Mouse (Mus musculus): ENCODE measurements at regions not wholly inside any gene's neighbourhood (a gene's known extent, or its start where the extent isn't known, plus 50 kb on each side); places are given as distances from the start of the nearest gene placed in this dataset.

DNA sequence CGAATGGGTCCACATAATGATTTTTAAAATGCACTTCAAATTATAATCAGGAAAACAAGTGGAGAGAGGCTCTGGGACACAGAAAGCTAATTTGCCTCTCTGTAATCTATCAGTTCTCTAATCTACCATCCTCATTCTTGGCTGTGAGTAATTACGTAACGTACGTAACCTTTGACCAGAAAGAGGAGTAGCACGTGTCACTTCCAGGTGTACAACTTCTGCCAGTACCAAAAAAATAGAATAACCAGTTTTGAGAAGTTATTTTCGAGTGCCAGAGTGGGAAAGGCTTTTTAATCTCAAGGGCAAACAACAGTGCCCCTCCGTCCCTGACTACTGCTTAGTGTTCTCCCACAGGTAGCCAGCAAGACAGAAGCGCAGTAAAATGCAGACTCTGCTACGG lies 69.2 kb upstream of the Cited2 start:
- H3K36me3 ChIP-seq (ENCODE audit: control insufficient read depth, insufficient read depth, low read length), result no peaks in the 10 kb centered on the region
- H3K27ac ChIP-seq (ENCODE audit: insufficient read depth, low read depth, low read length), result peak overlapping the region; percentile 52
- no peak overlapping the region for H3K4me3 ChIP-seq (ENCODE audit: insufficient read depth, low read depth, low read length)
- no peak for TF ChIP-seq CTCF (conservative IDR thresholded peaks at IDR 0.05; ENCODE audit: insufficient read depth, insufficient read length, low read depth, low read length)
- TF ChIP-seq POLR2A (IDR thresholded peaks at IDR 0.05; ENCODE audit: low read depth, low read length), result no peak
- WGBS, result 60% methylated on average over 9 of the region's 9 CpGs
- H3K27me3 ChIP-seq (replicated peaks; ENCODE audit: control insufficient read depth, insufficient read depth, low read length), result no peaks in the 10 kb centered on the region
- H3K4me1 ChIP-seq (ENCODE audit: control insufficient read depth, insufficient read depth, low read length), result peaks cover 7% of the 10 kb centered on the region; the same call in 1 of the 2 replicates
- DNase-seq, result peak; percentile 65

- TF ChIP-seq POLR2A (IDR thresholded peaks at IDR 0.05; ENCODE audit: low read depth, low read length), result no peak
- no peak for TF ChIP-seq CTCF (conservative IDR thresholded peaks at IDR 0.05; ENCODE audit: insufficient read depth, insufficient read length, low read depth, low read length)
- no peaks in the 10 kb centered on the region for H3K27me3 ChIP-seq (replicated peaks; ENCODE audit: control insufficient read depth, insufficient read depth, low read length)
- DNase-seq, result no peak
- H3K27ac ChIP-seq (ENCODE audit: insufficient read depth, low read depth, low read length), result no peak overlapping the region
- no peaks in the 10 kb centered on the region for H3K36me3 ChIP-seq (ENCODE audit: control insufficient read depth, insufficient read depth, low read length)
- no peak overlapping the region for H3K4me3 ChIP-seq (ENCODE audit: insufficient read depth, low read depth, low read length)
- WGBS, result 80% methylated on average over 2 of the region's 2 CpGs
- peaks cover 9% of the 10 kb centered on the region; the same call in 1 of the 2 replicates for H3K4me1 ChIP-seq (ENCODE audit: control insufficient read depth, insufficient read depth, low read length)
These were observed 68.6 kb upstream of the Cited2 start for GRCm38 (mm10) chr10:17654308-17654858.

GRCm38 (mm10) chr10:17655459-17656051 lies 67.5 kb upstream of the Cited2 start:
- no peak for TF ChIP-seq CTCF (conservative IDR thresholded peaks at IDR 0.05; ENCODE audit: insufficient read depth, insufficient read length, low read depth, low read length)
- no peak for TF ChIP-seq POLR2A (IDR thresholded peaks at IDR 0.05; ENCODE audit: low read depth, low read length)
- Histone ChIP-seq H3K27ac (ENCODE audit: insufficient read depth, low read depth, low read length) (no peak overlapping the region), H3K36me3 (ENCODE audit: control insufficient read depth, insufficient read depth, low read length) (no peaks in the 10 kb centered on the region), H3K27me3 (replicated peaks; ENCODE audit: control insufficient read depth, insufficient read depth, low read length) (no peaks in the 10 kb centered on the region), H3K4me1 (ENCODE audit: control insufficient read depth, insufficient read depth, low read length) (peaks cover 9% of the 10 kb centered on the region; the same call in 1 of the 2 replicates), H3K4me3 (ENCODE audit: insufficient read depth, low read depth, low read length) (no peak overlapping the region)
- WGBS, result 53% methylated on average over 10 of the region's 10 CpGs
- DNase-seq, result no peak

DNA sequence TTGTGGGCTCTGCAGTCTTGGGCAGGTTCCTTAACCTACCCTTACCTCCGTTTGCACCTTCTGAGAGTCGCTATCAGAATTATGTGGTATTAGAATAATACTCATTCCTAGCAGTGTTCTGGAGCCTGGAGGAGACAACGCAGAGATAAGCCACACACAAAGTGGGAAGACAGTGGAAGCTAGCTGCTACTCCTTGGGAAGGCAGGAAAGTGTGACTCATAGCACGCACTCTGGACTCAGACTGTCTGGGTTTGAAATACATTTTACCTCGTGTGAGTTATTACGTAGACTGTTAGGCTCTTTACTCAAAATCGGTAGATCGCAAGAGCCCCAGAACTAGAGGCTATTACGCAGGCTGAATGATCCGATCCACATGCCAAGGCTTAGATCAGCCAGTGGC lies 66.7 kb upstream of the Cited2 start:
- H3K27me3 ChIP-seq (replicated peaks; ENCODE audit: control insufficient read depth, insufficient read depth, low read length), result no peaks in the 10 kb centered on the region
- no peak for DNase-seq
- 45% methylated on average over 10 of the region's 10 CpGs for WGBS
- no peak overlapping the region for H3K4me3 ChIP-seq (ENCODE audit: insufficient read depth, low read depth, low read length)
- H3K4me1 ChIP-seq (ENCODE audit: control insufficient read depth, insufficient read depth, low read length), result peaks cover 7% of the 10 kb centered on the region; the same call in 1 of the 2 replicates
- no peak overlapping the region for H3K27ac ChIP-seq (ENCODE audit: insufficient read depth, low read depth, low read length)
- no peak for TF ChIP-seq POLR2A (IDR thresholded peaks at IDR 0.05; ENCODE audit: low read depth, low read length)
- TF ChIP-seq CTCF (conservative IDR thresholded peaks at IDR 0.05; ENCODE audit: insufficient read depth, insufficient read length, low read depth, low read length), result no peak
- H3K36me3 ChIP-seq (ENCODE audit: control insufficient read depth, insufficient read depth, low read length), result no peaks in the 10 kb centered on the region

- H3K27ac ChIP-seq (ENCODE audit: insufficient read depth, low read depth, low read length), result no peak overlapping the region
- no peaks in the 10 kb centered on the region for H3K36me3 ChIP-seq (ENCODE audit: control insufficient read depth, insufficient read depth, low read length)
- WGBS, result 35% methylated on average over 8 of the region's 8 CpGs
- peaks cover 5% of the 10 kb centered on the region; the same call in 1 of the 2 replicates for H3K4me1 ChIP-seq (ENCODE audit: control insufficient read depth, insufficient read depth, low read length)
- TF ChIP-seq CTCF (conservative IDR thresholded peaks at IDR 0.05; ENCODE audit: insufficient read depth, insufficient read length, low read depth, low read length), result no peak
- no peak for TF ChIP-seq POLR2A (IDR thresholded peaks at IDR 0.05; ENCODE audit: low read depth, low read length)
- no peak overlapping the region for H3K4me3 ChIP-seq (ENCODE audit: insufficient read depth, low read depth, low read length)
- H3K27me3 ChIP-seq (replicated peaks; ENCODE audit: control insufficient read depth, insufficient read depth, low read length), result no peaks in the 10 kb centered on the region
- DNase-seq, result no peak
These were observed 66.0 kb upstream of the Cited2 start for GRCm38 (mm10) chr10:17656872-17657482.

- Histone ChIP-seq H3K36me3 (ENCODE audit: control insufficient read depth, insufficient read depth, low read length) (no peaks in the 10 kb centered on the region), H3K27ac (ENCODE audit: insufficient read depth, low read depth, low read length) (no peak overlapping the region), H3K27me3 (replicated peaks; ENCODE audit: control insufficient read depth, insufficient read depth, low read length) (no peaks in the 10 kb centered on the region), H3K4me1 (ENCODE audit: control insufficient read depth, insufficient read depth, low read length) (peaks cover 5% of the 10 kb centered on the region; the same call in 1 of the 2 replicates), H3K4me3 (ENCODE audit: insufficient read depth, low read depth, low read length) (no peak overlapping the region)
- 92% methylated on average over 9 of the region's 9 CpGs for WGBS
- TF ChIP-seq POLR2A (IDR thresholded peaks at IDR 0.05; ENCODE audit: low read depth, low read length), result no peak
- TF ChIP-seq CTCF (conservative IDR thresholded peaks at IDR 0.05; ENCODE audit: insufficient read depth, insufficient read length, low read depth, low read length), result no peak
- DNase-seq, result no peak
These were observed 63.4 kb upstream of the Cited2 start for GRCm38 (mm10) chr10:17659575-17659974.

DNA sequence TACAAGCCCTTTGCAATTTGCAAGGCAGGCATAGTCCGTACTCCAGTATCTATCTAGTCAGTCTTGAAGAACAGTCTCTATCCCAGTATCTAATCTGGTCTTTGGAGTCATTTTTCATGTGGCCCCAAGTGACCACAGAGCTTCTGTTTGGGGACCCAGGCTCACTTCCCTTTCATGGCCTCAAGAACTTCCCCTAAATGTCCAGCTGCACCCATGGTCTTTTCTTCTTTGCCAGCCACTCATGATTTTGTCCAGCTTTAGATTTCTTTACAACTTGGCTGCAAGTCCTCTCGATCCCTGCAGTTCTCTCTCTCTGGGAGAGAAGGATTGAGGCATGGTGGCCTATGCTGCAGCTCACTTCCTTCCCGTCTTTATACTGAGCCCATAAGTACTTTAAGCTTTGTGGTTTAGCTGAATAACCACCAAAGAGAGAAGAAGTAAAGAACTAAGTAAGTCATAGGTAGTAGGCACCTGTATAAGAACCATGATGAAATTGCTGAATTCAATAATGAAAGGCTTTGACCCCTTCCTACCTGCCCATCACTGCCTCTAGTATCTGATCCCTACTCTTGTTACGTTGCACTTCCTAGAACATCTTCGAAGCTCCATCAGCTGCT lies 62.1 kb upstream of the Cited2 start:
- TF ChIP-seq POLR2A (IDR thresholded peaks at IDR 0.05; ENCODE audit: low read depth, low read length) (no peak), CTCF (conservative IDR thresholded peaks at IDR 0.05; ENCODE audit: insufficient read depth, insufficient read length, low read depth, low read length) (no peak)
- H3K36me3 ChIP-seq (ENCODE audit: control insufficient read depth, insufficient read depth, low read length), result no peaks in the 10 kb centered on the region
- no peak overlapping the region for H3K27ac ChIP-seq (ENCODE audit: insufficient read depth, low read depth, low read length)
- DNase-seq, result no peak
- WGBS, result 88% methylated on average over 5 of the region's 5 CpGs
- H3K4me3 ChIP-seq (ENCODE audit: insufficient read depth, low read depth, low read length), result no peak overlapping the region
- peaks cover 2% of the 10 kb centered on the region; the same call in 1 of the 2 replicates for H3K4me1 ChIP-seq (ENCODE audit: control insufficient read depth, insufficient read depth, low read length)
- no peaks in the 10 kb centered on the region for H3K27me3 ChIP-seq (replicated peaks; ENCODE audit: control insufficient read depth, insufficient read depth, low read length)

All from kidney, adult 2 months (tissue).